Mouse (Mus musculus) cerebellum, postnatal 36 days (tissue): Measurements from ENCODE around the gene Rab3il1.

Experiments used
- DNase-seq, 2 experiments: peaks; one replicate each; pipeline ENCODE4 v3.0.0; 2021 to 2022; ENCODE audit warnings: mixed read lengths in 2 of 2

Gene Rab3il1

DNA sequence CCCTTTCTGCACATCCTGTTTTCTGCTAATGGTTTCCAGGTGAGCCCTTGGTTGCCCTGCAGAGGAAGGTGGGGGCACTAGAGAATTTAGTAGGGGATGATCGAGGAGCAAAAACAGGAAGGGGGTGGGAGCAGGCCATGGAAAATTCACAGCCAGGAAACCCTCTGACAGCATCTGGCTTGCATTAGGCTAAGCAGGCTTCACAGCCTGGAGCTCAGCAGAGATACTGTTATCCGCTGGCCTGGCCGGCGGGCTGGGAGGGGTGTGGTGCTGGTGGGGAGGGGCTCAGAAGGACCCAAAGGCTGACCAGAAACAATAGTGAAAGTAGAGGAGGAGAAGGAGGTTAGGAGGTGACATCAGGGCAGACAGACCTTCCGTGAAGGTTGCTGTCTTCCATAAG, 12.4 kb downstream of the Rab3il1 start:
- no peak for DNase-seq

GRCm38 (mm10) chr19:10014824-10015223, 13.4 kb downstream of the Rab3il1 start:
- no peak for DNase-seq

DNA sequence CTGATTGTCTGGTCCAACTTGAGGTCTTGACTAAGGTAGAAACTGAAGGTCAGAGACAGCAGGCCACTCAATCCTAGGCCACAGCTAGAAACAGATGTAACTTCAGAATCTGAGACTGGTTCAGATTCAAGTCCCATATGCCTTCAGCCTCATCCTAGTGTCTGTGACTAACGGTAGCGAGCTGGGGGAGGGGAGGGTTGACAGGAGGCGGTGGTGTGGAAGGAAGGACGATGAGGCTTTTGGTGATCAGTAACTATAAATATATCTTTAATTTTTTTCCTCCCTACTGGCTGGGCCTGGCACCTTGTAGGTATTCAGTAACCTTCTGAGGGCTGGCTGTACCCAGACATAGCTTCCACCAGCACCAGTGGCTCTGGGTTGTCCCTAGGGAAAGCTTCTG, 14.0 kb downstream of the Rab3il1 start:
- DNase-seq: no peak

GRCm38 (mm10) chr19:10016151-10016550, 14.7 kb downstream of the Rab3il1 start:
- no peak for DNase-seq

DNA sequence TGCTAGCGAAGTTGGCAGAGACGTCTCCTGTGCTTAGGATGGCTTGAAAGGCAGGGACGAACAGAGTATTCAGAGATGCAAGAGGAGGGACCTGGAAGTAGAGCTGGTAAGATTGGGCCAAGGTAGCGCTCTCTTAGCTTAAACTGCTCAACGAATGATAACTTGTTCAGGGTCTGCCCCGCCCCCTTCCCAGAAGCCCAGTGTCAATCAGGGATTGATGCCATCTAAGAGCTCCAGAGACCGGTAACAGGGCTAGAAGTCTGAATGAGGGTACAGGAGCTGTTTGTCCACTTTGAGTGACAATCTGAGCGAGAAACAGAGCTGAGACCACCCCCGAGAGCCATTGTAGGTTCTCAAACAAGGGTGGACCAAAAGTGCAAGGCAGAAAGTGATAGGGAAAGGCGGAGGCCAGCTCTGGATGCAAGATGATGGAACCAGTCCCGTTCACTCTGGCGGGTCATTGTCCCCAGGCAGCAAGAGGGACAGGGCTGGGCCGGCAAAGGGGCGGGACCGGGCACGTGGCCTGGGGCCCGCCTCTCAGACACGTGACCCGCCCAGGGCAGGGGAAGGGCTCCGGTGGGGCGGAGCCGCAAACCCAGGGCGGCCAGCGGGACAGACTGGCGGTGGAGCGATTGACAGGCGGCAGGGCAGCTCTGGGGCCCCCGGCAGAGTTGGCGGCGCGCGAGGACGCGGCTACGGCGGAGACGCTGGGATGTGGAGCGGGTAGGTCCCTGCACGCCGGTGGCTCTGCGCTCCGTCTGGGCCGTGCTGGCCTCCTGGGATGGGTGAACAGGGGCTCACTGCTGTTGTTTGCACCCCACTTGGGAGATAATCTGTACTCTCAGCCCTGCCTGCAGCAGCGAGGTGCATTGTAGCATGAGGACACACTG, 16.4 kb downstream of the Rab3il1 start:
- peak; percentile 71 to 76 for DNase-seq

GRCm38 (mm10) chr19:10018527-10018818, 17.0 kb downstream of the Rab3il1 start:
- no peak for DNase-seq

DNA sequence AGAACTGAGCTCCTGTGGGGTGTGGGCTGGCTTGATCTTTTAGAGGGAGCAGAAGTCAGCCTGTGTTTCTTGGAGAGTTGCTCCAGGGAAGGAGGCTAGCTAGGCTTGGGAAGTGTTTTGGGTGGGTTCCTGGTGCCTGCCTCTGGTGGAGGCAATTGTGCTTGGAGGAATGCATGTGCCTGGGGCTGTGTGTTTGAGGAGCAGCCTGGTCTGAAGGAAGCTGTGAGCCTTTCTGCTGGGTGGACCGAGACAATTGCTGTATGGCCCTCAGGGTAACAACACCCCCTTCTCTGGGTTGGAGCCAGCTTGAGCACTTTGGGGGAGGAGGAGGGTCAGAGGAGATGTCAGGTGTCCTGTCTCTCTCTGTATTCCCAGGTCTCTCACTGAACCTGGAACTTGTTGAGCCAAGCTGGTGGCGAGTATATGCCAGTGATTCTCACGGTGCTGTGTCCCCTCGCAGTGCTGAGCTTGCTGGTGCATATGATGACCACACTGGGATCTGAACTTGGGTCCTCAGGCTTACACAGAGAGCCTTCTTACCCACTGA, 17.8 kb downstream of the Rab3il1 start:
- DNase-seq: no peak

GRCm38 (mm10) chr19:10021981-10022380, 20.5 kb downstream of the Rab3il1 start:
- DNase-seq: no peak

- DNase-seq: no peak
Measured at GRCm38 (mm10) chr19:10022414-10023303, 21.2 kb downstream of the Rab3il1 start.

DNA sequence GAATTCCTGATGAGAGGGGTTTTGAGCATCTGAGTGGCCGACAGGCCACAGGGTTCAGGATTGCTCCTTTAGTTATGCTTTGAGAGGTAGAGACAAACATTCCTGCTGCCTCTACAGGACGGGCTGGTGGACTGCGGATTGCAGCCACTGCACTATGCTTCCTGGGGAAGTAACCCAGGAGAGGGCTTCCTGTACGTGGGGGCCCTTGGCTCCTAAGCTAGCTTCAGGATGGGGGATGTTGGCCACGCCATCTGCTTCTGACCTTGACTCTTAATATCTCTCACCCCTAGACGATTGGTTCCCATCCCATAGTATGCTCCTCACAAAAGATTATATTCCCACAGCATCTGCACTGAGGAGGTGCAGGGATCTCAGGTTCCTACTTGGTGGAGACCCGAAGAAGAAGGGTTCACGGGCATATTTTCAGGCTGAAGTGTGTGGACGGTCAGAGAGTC, 21.9 kb downstream of the Rab3il1 start:
- DNase-seq: no peak

DNA sequence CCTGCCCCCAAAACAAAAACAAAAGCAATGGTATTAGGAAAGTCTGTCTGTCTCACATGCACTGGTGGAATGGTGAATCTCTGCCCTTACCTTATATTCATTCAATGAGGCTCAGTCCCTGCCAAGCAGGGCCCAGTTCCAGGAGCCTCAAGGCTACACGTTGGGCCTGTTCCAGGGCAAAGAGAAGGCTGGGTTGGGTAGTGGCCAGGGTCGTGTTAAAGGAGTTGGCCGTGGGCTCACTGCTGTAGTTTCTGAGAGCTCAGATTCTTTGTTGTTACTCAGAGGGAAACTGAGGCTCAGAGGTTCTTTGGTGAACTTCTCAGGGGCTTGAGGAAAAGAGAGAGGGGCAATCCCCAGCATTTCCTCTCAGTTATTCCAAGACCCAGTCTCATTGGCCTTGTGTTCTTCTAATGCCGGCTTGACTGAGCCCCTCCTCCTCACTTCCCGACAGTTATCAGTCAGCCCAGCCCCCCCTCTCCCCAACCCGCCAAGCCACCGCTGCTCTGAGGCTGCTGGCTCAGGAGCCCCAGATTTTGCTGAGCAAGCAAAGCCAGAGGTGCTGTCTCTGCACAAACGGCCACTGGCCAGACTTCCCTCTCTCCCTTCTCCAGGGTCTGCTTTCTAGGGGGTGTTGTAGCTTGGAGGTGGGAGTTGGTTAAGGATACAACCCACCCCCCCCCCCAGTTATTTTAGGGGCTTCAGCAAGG, 23.9 kb downstream of the Rab3il1 start:
- no peak for DNase-seq

DNA sequence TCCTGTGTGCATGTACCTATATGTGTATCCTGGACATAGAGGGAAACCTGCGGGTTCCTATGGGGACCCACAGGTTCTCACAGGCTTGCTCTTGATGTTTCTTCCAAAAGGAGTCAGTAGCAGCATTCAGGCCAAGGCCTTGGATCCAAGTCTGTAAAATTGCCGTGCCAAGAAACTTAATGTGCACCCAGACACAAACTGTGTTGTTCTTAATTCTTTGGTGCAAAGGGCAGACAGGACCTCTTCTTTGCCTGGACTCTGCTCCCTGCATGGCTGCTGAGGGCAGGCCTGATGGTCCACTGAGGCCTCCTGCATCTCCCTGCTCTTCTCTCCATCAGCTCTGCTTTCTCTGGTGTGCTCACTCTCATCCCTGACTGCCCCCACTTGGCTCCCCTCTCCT, 28.3 kb downstream of the Rab3il1 start:
- no peak for DNase-seq

DNA sequence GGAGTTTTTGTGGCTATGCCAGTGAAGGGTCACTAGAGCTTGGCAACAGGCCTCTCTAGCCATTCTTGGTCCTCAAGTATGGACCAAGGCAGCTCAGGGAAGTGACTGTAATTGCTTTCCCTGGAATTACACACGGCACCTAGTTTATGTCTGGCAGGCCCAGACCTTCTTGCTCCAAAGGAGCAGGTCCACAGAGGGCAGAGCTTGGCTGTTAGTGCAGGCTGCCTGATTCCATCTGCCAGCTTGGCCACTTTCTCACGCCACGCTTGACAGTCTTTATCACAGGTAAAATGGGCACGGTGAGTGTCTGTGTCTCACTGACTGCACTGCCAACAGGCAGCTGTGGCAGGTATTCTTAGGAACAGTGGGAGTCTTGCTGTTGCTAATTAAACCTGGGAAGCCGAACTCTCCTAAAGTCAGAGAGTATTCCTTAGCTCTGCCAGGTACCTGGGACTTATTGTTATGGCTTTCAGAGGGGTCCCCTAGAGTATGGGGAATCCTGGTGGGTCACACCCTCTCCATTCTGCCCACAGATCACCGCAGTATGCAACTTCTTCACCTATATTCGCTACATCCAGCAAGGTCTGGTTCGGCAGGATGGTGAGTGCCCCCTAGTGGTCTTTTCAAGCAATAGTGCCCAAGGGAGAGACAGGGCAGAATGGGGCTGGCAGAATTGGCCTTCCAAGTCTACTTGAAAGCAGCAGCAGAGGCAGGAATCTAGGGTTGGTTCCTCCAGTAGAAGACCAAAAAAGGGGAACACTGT, 31.9 kb downstream of the Rab3il1 start:
- peak; percentile 62 to 65 for DNase-seq

DNA sequence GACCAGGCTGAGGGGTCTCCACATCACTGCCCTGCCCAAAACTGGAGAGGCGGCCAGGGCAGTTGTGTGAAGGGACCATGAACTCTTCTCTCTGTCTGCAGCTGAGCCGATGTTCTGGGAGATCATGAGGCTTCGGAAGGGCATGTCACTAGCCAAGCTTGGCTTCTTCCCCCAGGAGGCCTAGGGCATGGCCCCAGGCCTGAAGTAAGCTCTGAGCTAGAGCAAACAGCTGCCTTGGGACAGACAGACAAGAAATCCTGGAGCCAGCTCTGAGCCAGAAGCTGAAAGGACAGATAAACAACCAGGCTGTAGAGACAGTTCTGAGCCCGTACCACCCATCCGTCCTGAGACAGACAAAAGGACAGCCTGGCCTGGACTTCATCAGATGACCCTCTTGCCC, 32.9 kb downstream of the Rab3il1 start:
- DNase-seq: no peak

GRCm38 (mm10) chr19:10034785-10035447, 33.4 kb downstream of the Rab3il1 start:
- peak; percentile 75 for DNase-seq

GRCm38 (mm10) chr19:10037534-10037933, 36.1 kb downstream of the Rab3il1 start:
- no peak for DNase-seq

DNA sequence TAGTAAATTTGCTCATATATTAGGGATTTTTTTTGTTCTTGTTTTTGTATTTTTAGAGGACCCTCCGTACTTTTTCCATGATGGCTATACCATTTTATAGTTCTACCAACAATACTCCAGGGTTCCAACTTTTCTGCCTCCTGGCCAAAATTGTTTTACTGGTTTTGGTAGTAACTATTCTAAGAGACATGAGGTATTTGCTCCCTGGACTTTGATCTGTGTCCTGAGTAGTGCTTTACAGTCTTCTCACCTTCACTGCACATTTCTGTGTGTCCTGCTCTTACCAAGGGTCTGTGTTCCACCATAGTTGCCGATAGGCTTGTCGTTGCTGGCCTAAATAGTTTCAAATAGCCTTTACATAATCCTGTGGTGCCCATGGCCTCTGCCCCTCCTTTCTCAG, 36.9 kb downstream of the Rab3il1 start:
- no peak for DNase-seq

- peak; percentile 27 to 28 for DNase-seq
Measured at GRCm38 (mm10) chr19:10038910-10039309, 37.4 kb downstream of the Rab3il1 start.

DNA sequence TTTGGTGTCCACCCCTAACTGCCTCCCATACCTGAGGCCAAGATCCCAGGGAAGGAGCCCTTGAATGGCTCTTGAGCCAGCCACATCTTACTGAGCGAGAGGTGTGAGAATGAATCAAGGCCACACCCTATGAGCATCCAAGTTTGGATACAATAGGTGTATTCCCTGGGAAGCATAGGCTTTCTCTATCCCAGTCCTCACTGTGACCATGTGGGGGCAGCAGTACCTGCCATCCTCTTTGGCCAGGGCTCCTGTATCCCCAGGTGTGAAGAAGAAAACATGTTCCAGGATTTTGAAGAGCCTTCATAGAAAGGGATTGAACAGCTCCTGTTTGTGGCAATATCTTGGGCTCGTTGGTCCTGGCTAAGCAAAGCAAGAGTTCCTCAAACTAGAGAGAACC, 38.1 kb downstream of the Rab3il1 start:
- peak; percentile 29 to 34 for DNase-seq

GRCm38 (mm10) chr19:10040866-10041387, 39.5 kb downstream of the Rab3il1 start:
- DNase-seq: peak; percentile 72 to 73
